8 mouse cellular contexts compared by ENCODE assay signal in genomic region chr11:79253542-79254390, GRCm38 (mm10). TPM values are rescaled to one million over a fixed set of nuclear protein-coding genes. Genes with fewer than 3 reads are reported as not detected.
DNase-seq lines count a peak whose midpoint lies in the region; ATAC-seq lines count a peak whose summit lies in the region.

No protein-coding gene starts in this region.

- H3K9ac ChIP-seq in embryonic facial prominence, embryonic 11.5 days (replicated peaks; ENCODE audit: low read length): peak overlapping the region; percentile 98
- peak overlapping the region; percentile 93 for H3K9ac ChIP-seq in liver, embryonic 12.5 days

- H3K27me3 ChIP-seq in embryonic facial prominence, embryonic 11.5 days (ENCODE audit: control insufficient read depth, insufficient read depth, low read length): no peaks in the 10 kb centered on the region
- peaks cover 8% of the 10 kb centered on the region for H3K27me3 ChIP-seq in liver, embryonic 12.5 days (replicated peaks)

- DNase-seq in 416B (ENCODE audit: low read depth): peak; percentile 36
- DNase-seq in adrenal gland, adult 2 months: peak; percentile 75
- peak; percentile 50 for DNase-seq in embryonic facial prominence, embryonic 11.5 days (ENCODE audit: low spot score)
- peak; percentile 59 for DNase-seq in heart, adult 8-10 months (ENCODE audit: low spot score)
- DNase-seq in kidney, adult 8-10 months: peak; percentile 33 to 39
- DNase-seq in monocyte, adult 2 months (ENCODE audit: low read depth in 1 of 2, low spot score in 2 of 2): peak; percentile 17 to 52
- DNase-seq in testis, postnatal 14 days (ENCODE audit: low spot score): peak; percentile 69

- no peaks in the 10 kb centered on the region for H3K4me1 ChIP-seq in embryonic facial prominence, embryonic 11.5 days (ENCODE audit: control insufficient read depth, insufficient read depth, low read length)
- peaks cover 46% of the 10 kb centered on the region for H3K4me1 ChIP-seq in liver, embryonic 12.5 days

- H3K27ac ChIP-seq in embryonic facial prominence, embryonic 11.5 days (replicated peaks; ENCODE audit: low read depth, low read length): peak overlapping the region; percentile 90
- peak overlapping the region; percentile 89 for H3K27ac ChIP-seq in liver, embryonic 12.5 days

- H3K4me2 ChIP-seq in embryonic facial prominence, embryonic 11.5 days (ENCODE audit: low read depth, low read length): peak overlapping the region; percentile 74
- peak overlapping the region; percentile 97 for H3K4me2 ChIP-seq in liver, embryonic 12.5 days

- peaks cover 7% of the 10 kb centered on the region; the same call in 1 of the 2 replicates for H3K36me3 ChIP-seq in embryonic facial prominence, embryonic 11.5 days (replicated peaks; ENCODE audit: control insufficient read depth, insufficient read depth, low read depth, low read length)
- peaks cover 28% of the 10 kb centered on the region for H3K36me3 ChIP-seq in liver, embryonic 12.5 days

- H3K9me3 ChIP-seq in embryonic facial prominence, embryonic 11.5 days (replicated peaks; ENCODE audit: control insufficient read depth, low read length): no peaks in the 10 kb centered on the region
- H3K9me3 ChIP-seq in liver, embryonic 12.5 days (replicated peaks): no peaks in the 10 kb centered on the region

- peak; percentile 62; the same call in 1 of the 2 replicates for ATAC-seq in embryonic facial prominence, embryonic 11.5 days (replicated peaks; ENCODE audit: insufficient number of reproducible peaks, low FRiP score, low TSS enrichment, low read depth)
- ATAC-seq in liver, embryonic 12.5 days: peak; percentile 74

- under 1% methylated on average over 49 of the region's 49 CpGs for WGBS in embryonic facial prominence, embryonic 11.5 days
- 1% methylated on average over 49 of the region's 49 CpGs for WGBS in liver, embryonic 12.5 days (ENCODE audit: insufficient replicate concordance)

- peak overlapping the region; percentile 87 for H3K4me3 ChIP-seq in embryonic facial prominence, embryonic 11.5 days (ENCODE audit: low read depth, low read length)
- peak overlapping the region; percentile 94 for H3K4me3 ChIP-seq in liver, embryonic 12.5 days

RNA-seq across cellular contexts. Expression of gene Wsb1, which starts 0.7 kb away (rescaled TPM):
- total RNA-seq in adrenal gland, adult 2 months (2021): 10 to 100 TPM; 29.4 to 37.0 TPM
- polyA plus RNA-seq in adrenal gland, adult 2 months (2012; rRNA removed): 59.1 and 61.2 TPM in 2 replicates
- polyA plus RNA-seq in embryonic facial prominence, embryonic 11.5 days (2014; fragmentation: Nextera tagmentation; extraction: Ambion mirVana): 433 and 480 TPM in 2 replicates
- total RNA-seq in heart, adult 8-10 months (2022): 10 to 100 TPM in 3 of 4 experiments, 1 to 10 TPM in 1; 9.5 to 13.5 (median 12.3) TPM
- polyA plus RNA-seq in liver, embryonic 12.5 days (2016; fragmentation: Nextera tagmentation; extraction: Ambion mirVana): 56.4 and 61.6 TPM in 2 replicates

RNA-seq across cellular contexts. Expression of gene Gm9964, which starts 42.9 kb away (rescaled TPM):
- not detected for total RNA-seq in adrenal gland, adult 2 months (2021)
- polyA plus RNA-seq in adrenal gland, adult 2 months (2012; rRNA removed): not detected in 2 replicates
- polyA plus RNA-seq in embryonic facial prominence, embryonic 11.5 days (2014; fragmentation: Nextera tagmentation; extraction: Ambion mirVana): not detected in 2 replicates
- not detected for total RNA-seq in heart, adult 8-10 months (2022)
- polyA plus RNA-seq in liver, embryonic 12.5 days (2016; fragmentation: Nextera tagmentation; extraction: Ambion mirVana): not detected in 2 replicates

Comparison
In these comparisons a context has a peak if more than half of its experiments do, and no peak if none do; other contexts are left out.
1. Peak in every context shown above with its lines: DNase-seq, ATAC-seq, H3K4me3 ChIP-seq and H3K27ac ChIP-seq.